Mouse (Mus musculus): ENCODE results near the gene Ankrd13a. TPM values are rescaled to one million over a fixed set of nuclear protein-coding genes. Genes with fewer than 3 reads are reported as not detected.

Gene Ankrd13a
- polyA plus RNA-seq, 1 experiment from 2014 or later: 28.5 TPM

GRCm38 (mm10) chr5:114743697-114744090 is 30.8 kb upstream of the Ankrd13a start:
- H3K4me1 ChIP-seq: peaks cover 48% of the 10 kb centered on the region
- no peak overlapping the region for H3K4me2 ChIP-seq
- H3K36me3 ChIP-seq: peaks cover 91% of the 10 kb centered on the region
- 0 out of 2 replicates have a peak overlapping the region, but pooled peaks have one; percentile 1 for H3K9ac ChIP-seq
- ATAC-seq (ENCODE audit: extremely low read depth, insufficient number of reproducible peaks, low FRiP score, low TSS enrichment): no peak
- H3K9me3 ChIP-seq: no peaks in the 10 kb centered on the region
- H3K4me3 ChIP-seq: no peak overlapping the region
- peak overlapping the region; percentile 62 for H3K27ac ChIP-seq (replicated peaks)
- 65% methylated on average over 8 of the region's 8 CpGs for WGBS
- H3K27me3 ChIP-seq (replicated peaks): no peaks in the 10 kb centered on the region

- ATAC-seq (ENCODE audit: extremely low read depth, insufficient number of reproducible peaks, low FRiP score, low TSS enrichment): no peak
- no peak overlapping the region for H3K9ac ChIP-seq
- no peak overlapping the region for H3K4me2 ChIP-seq
- no peak overlapping the region for H3K4me3 ChIP-seq
- H3K9me3 ChIP-seq: no peaks in the 10 kb centered on the region
- 89% methylated on average over 5 of the region's 5 CpGs for WGBS
- no peak overlapping the region for H3K27ac ChIP-seq (replicated peaks)
- H3K27me3 ChIP-seq (replicated peaks): no peaks in the 10 kb centered on the region
- peaks cover 92% of the 10 kb centered on the region for H3K36me3 ChIP-seq
- H3K4me1 ChIP-seq: peaks cover 32% of the 10 kb centered on the region
These were observed 28.9 kb upstream of the Ankrd13a start for GRCm38 (mm10) chr5:114745581-114745980.

DNA sequence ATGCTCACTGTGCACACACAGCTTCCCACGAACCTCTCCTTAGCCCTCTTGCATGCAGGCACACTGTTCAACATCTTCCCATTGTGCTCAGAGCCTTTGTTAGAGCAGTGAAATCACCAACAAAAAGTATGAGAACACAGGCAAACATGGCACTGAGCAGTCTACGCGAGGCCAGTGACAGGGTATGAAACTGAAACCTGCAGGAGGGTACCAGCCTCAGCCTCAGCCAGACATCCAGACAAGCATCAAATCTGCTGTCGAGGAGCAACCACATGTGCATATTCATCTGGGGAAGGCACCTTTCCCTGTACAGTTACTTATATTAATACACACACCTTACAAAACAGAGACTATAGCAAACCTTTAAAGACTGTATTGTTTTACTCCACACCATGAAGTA is 27.6 kb upstream of the Ankrd13a start:
- H3K4me1 ChIP-seq: peaks cover 30% of the 10 kb centered on the region
- H3K4me2 ChIP-seq: no peak overlapping the region
- H3K27ac ChIP-seq (replicated peaks): no peak overlapping the region
- WGBS: 84% methylated on average over 4 of the region's 4 CpGs
- H3K27me3 ChIP-seq (replicated peaks): no peaks in the 10 kb centered on the region
- ATAC-seq (ENCODE audit: extremely low read depth, insufficient number of reproducible peaks, low FRiP score, low TSS enrichment): no peak
- no peak overlapping the region for H3K9ac ChIP-seq
- H3K9me3 ChIP-seq: no peaks in the 10 kb centered on the region
- H3K36me3 ChIP-seq: peaks cover 98% of the 10 kb centered on the region
- H3K4me3 ChIP-seq: no peak overlapping the region

GRCm38 (mm10) chr5:114747521-114747920 is 27.0 kb upstream of the Ankrd13a start:
- H3K27ac ChIP-seq (replicated peaks): no peak overlapping the region
- no peaks in the 10 kb centered on the region for H3K9me3 ChIP-seq
- H3K27me3 ChIP-seq (replicated peaks): no peaks in the 10 kb centered on the region
- H3K4me3 ChIP-seq: no peak overlapping the region
- peaks cover 98% of the 10 kb centered on the region for H3K36me3 ChIP-seq
- no peak for ATAC-seq (ENCODE audit: extremely low read depth, insufficient number of reproducible peaks, low FRiP score, low TSS enrichment)
- H3K4me2 ChIP-seq: no peak overlapping the region
- H3K4me1 ChIP-seq: peaks cover 27% of the 10 kb centered on the region
- 89% methylated on average over 5 of the region's 5 CpGs for WGBS
- no peak overlapping the region for H3K9ac ChIP-seq

DNA sequence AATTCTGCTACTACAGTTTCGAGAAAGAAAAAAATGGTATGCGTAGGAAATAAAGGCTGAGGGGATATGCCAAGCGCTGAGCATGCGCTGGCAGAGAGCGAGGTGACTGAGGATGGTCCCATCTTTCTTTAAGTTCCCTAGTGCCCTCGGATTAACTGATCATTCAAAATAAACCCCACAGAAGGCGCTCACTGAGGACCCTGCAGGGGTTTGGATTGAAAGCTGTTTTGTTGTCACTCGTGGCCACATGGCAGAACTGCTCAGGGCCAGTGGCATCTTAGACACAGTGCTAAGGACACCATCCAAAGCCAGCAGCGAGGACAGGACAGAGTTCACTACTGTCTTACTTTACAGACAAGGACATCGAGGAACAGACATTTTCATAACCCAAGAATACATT is 24.2 kb upstream of the Ankrd13a start:
- peaks cover 98% of the 10 kb centered on the region for H3K36me3 ChIP-seq
- ATAC-seq (ENCODE audit: extremely low read depth, insufficient number of reproducible peaks, low FRiP score, low TSS enrichment): no peak

GRCm38 (mm10) chr5:114752397-114752796 is 22.1 kb upstream of the Ankrd13a start:
- Histone ChIP-seq H3K9me3 (no peaks in the 10 kb centered on the region), H3K4me2 (no peak overlapping the region), H3K36me3 (peaks cover 99% of the 10 kb centered on the region), H3K4me1 (no peaks in the 10 kb centered on the region), H3K4me3 (no peak overlapping the region), H3K9ac (no peak overlapping the region), H3K27ac (replicated peaks) (no peak overlapping the region), H3K27me3 (replicated peaks) (no peaks in the 10 kb centered on the region)
- ATAC-seq (ENCODE audit: extremely low read depth, insufficient number of reproducible peaks, low FRiP score, low TSS enrichment): no peak
- WGBS: 86% methylated on average over 10 of the region's 10 CpGs

More for the DNA sequence above, 24.2 kb upstream of the Ankrd13a start:
- H3K4me3 ChIP-seq: no peak overlapping the region
- H3K4me2 ChIP-seq: no peak overlapping the region
- no peak overlapping the region for H3K9ac ChIP-seq
- no peaks in the 10 kb centered on the region for H3K27me3 ChIP-seq (replicated peaks)
- H3K27ac ChIP-seq (replicated peaks): no peak overlapping the region
- no peaks in the 10 kb centered on the region for H3K9me3 ChIP-seq
- 85% methylated on average over 10 of the region's 10 CpGs for WGBS
- peaks cover 5% of the 10 kb centered on the region; the same call in 1 of the 2 replicates for H3K4me1 ChIP-seq

DNA sequence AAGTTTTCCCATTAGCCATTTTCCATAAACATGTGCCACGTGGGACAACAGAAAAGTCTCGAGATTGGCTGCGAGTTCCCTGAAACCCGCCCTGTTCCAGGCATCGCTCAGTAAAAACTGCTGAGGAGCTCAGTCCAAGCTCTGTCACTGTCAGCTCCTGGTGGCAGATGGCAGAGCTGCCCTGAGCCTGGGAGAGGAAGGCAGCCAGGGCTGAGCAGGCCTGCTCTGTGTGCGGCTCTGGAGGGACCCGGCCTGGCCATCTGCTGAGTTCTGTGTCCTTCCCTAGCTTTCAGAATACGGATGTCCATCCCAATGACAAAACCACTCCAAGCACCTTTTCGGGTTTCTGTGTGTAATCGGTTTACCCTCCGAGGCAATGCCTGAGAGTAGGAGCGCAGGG is 21.1 kb upstream of the Ankrd13a start:
- Histone ChIP-seq H3K4me3 (no peak overlapping the region), H3K36me3 (peaks cover 94% of the 10 kb centered on the region), H3K9me3 (no peaks in the 10 kb centered on the region), H3K27ac (replicated peaks) (no peak overlapping the region), H3K9ac (no peak overlapping the region), H3K4me1 (no peaks in the 10 kb centered on the region), H3K4me2 (no peak overlapping the region), H3K27me3 (replicated peaks) (no peaks in the 10 kb centered on the region)
- 90% methylated on average over 12 of the region's 12 CpGs for WGBS
- ATAC-seq (ENCODE audit: extremely low read depth, insufficient number of reproducible peaks, low FRiP score, low TSS enrichment): no peak

DNA sequence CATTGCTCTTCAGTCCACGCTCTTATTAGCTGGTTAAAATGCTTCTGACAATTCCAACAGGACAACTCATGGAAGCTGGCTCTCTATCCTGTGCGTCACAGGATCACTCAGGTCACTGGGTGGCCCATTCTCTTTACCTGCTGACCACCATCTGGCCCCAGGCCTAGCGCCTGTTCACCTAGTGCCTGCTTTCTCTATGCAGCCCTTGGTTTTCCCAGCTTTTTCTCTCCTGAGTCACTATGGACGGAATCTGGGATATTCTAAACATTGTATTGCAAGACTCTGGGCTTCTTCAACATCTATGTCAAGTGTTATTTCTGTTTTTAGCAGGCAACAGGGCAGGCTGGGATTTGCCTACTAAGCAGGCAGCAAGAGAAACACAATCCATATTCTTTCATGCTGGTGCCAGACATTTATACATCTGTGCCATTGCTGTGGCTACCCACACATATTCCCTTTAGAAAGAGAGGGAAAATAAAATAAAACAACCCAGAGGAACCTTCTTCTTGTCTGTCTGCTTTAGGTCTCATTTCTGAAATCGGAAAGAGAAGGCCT is 14.9 kb upstream of the Ankrd13a start:
- Histone ChIP-seq H3K36me3 (peaks cover 90% of the 10 kb centered on the region), H3K27ac (replicated peaks) (no peak overlapping the region), H3K4me1 (peaks cover 12% of the 10 kb centered on the region), H3K4me2 (no peak overlapping the region), H3K27me3 (replicated peaks) (no peaks in the 10 kb centered on the region), H3K9me3 (no peaks in the 10 kb centered on the region), H3K9ac (no peak overlapping the region), H3K4me3 (no peak overlapping the region)
- no peak for ATAC-seq (ENCODE audit: extremely low read depth, insufficient number of reproducible peaks, low FRiP score, low TSS enrichment)
- WGBS: 86% methylated on average over 5 of the region's 5 CpGs

DNA sequence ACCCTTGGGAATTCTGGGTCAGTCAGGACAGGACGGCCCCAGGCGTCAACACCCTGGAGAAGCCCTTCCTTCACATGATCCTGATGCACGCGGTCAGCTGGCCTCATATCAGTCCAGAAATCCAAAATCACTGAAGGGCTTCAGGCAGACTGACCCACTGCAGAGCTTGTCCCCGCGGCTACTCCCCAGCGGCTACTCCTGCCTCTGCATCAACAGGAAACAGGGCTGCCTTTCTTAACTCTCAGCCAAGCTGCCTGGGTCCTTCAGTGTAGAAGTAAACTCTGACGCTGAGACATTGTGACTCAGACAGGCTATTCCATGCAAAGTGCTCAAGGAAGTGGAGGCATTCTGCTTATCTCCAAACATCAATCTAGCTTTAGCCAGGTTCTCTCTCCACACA is 12.5 kb upstream of the Ankrd13a start:
- Histone ChIP-seq H3K9me3 (no peaks in the 10 kb centered on the region), H3K36me3 (peaks cover 89% of the 10 kb centered on the region), H3K4me2 (no peak overlapping the region), H3K9ac (no peak overlapping the region), H3K4me3 (no peak overlapping the region), H3K27me3 (replicated peaks) (no peaks in the 10 kb centered on the region), H3K27ac (replicated peaks) (0 out of 2 replicates have a peak overlapping the region, but pooled peaks have one; percentile 1), H3K4me1 (peaks cover 16% of the 10 kb centered on the region)
- ATAC-seq (ENCODE audit: extremely low read depth, insufficient number of reproducible peaks, low FRiP score, low TSS enrichment): no peak
- WGBS: 38% methylated on average over 8 of the region's 8 CpGs

DNA sequence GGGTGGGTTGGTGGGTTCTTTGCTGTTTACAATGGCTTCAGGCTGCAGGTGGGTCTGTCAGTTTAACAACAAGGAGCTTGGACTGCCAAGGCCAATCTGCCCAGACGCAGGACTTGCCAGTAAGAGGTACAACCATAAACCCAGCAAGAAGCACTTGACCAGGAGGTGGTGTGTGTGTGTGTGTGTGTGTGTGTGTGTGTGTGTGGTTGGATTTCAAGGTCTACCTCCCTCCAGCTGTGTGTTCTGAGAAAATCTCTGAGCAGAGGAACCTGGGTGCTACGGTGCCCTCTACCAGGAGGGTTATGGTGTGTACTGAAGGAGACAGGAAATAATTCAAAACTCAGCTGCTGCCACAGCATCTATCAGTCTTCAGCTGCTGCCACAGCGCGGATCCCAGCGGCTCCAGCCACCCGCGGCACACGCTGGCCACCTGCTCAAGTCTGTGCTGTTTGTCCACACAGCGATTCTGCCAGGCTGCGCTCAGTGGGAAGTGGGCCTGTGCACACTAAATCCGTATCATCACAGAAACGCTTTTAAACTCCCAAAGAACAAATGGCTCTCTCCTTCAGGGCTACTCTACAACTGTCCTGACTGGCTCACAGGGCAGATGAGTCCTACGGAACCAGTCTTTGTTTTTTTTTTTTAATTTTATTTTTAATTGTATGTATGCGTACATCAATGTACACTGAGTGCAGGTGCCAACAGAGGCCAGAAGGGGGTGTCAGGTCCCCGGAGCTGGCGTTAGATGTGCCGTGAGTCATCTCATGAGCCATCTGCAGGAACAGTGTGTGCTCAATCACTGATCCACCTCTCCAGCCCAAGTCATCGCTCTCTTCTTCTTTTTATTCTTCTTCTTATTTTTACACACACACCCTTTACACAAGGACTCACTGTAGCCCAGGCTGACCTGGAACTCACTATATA is 9.4 kb upstream of the Ankrd13a start:
- Histone ChIP-seq H3K4me2 (no peak overlapping the region), H3K27me3 (replicated peaks) (no peaks in the 10 kb centered on the region), H3K36me3 (peaks cover 69% of the 10 kb centered on the region), H3K9ac (no peak overlapping the region), H3K9me3 (no peaks in the 10 kb centered on the region), H3K4me1 (peaks cover 17% of the 10 kb centered on the region), H3K27ac (replicated peaks) (no peak overlapping the region), H3K4me3 (no peak overlapping the region)
- no peak for ATAC-seq (ENCODE audit: extremely low read depth, insufficient number of reproducible peaks, low FRiP score, low TSS enrichment)
- WGBS: 92% methylated on average over 18 of the region's 18 CpGs

- no peak overlapping the region for H3K27ac ChIP-seq (replicated peaks)
- no peak overlapping the region for H3K4me2 ChIP-seq
- H3K36me3 ChIP-seq: peaks cover 53% of the 10 kb centered on the region
- H3K27me3 ChIP-seq (replicated peaks): no peaks in the 10 kb centered on the region
- no peaks in the 10 kb centered on the region for H3K9me3 ChIP-seq
- no peak overlapping the region for H3K4me3 ChIP-seq
- ATAC-seq (ENCODE audit: extremely low read depth, insufficient number of reproducible peaks, low FRiP score, low TSS enrichment): no peak
- peaks cover 17% of the 10 kb centered on the region for H3K4me1 ChIP-seq
- no peak overlapping the region for H3K9ac ChIP-seq
- 75% methylated on average over 8 of the region's 8 CpGs for WGBS
These were observed 7.8 kb upstream of the Ankrd13a start for GRCm38 (mm10) chr5:114766686-114767085.
